Mouse (Mus musculus): Measurements from ENCODE around the gene Snapc5.

DNA sequence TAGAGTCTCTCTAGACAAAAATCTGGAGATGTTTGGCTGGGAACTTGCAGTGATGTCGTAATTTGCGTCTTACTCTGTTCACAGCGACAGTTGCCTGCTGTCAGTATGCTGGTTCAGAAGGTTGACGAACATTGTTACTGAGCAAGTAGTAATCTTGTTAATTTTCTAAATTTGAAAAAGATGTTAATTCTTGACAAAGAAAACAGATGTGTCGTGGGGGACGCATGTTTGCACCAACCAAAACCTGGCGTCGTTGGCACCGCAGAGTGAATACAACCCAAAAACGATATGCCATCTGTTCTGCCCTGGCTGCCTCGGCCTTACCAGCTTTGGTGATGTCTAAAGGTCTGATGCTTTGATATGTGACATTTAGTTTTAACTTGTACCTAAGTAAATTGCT, 3.7 kb upstream of the Snapc5 start:
- TF ChIP-seq CTCF (IDR thresholded peaks at IDR 0.05; ENCODE audit: borderline replicate concordance, extremely low read depth, insufficient read depth, insufficient read length) (no peak), POLR2A (IDR thresholded peaks at IDR 0.05; ENCODE audit: borderline replicate concordance, extremely low read depth, insufficient read depth, insufficient read length, poor library complexity, severe bottlenecking) (no peak)

All from brain, embryonic 14.5 days (tissue).